Mouse (Mus musculus): ENCODE data around the gene Hck. TPM values are rescaled to one million over a fixed set of nuclear protein-coding genes. Genes with fewer than 3 reads are reported as not detected.
A peak's percentile ranks its signal among the peaks of the same experiment; 100 is the strongest.

Gene Hck
- polyA plus RNA-seq, 2 experiments from 2014 or later, result 0.61 to 0.67 TPM

- no peak for ATAC-seq
Measured at GRCm38 (mm10) chr2:153107046-153107766, 1.1 kb upstream of the Hck start.

- no peak for ATAC-seq
Measured at GRCm38 (mm10) chr2:153107802-153108201, 466 bp upstream of the Hck start.

GRCm38 (mm10) chr2:153109596-153109995, 1.3 kb downstream of the Hck start:
- ATAC-seq, result no peak

GRCm38 (mm10) chr2:153111298-153111697, 3.0 kb downstream of the Hck start:
- no peak for ATAC-seq

- no peak for ATAC-seq
Measured at GRCm38 (mm10) chr2:153115679-153116081, 7.4 kb downstream of the Hck start.

- no peak for ATAC-seq
Measured at GRCm38 (mm10) chr2:153117051-153117486, 8.8 kb downstream of the Hck start.

- no peak for ATAC-seq
Measured at GRCm38 (mm10) chr2:153119488-153119887, 11.2 kb downstream of the Hck start.

- no peak for ATAC-seq
Measured at GRCm38 (mm10) chr2:153120126-153120525, 11.9 kb downstream of the Hck start.

- ATAC-seq, result no peak
Measured at GRCm38 (mm10) chr2:153121821-153122615, 13.8 kb downstream of the Hck start.

- ATAC-seq, result no peak
Measured at GRCm38 (mm10) chr2:153122701-153123100, 14.4 kb downstream of the Hck start.

GRCm38 (mm10) chr2:153125875-153126274, 17.6 kb downstream of the Hck start:
- no peak for ATAC-seq

- ATAC-seq, result no peak
Measured at GRCm38 (mm10) chr2:153131019-153131418, 22.8 kb downstream of the Hck start.

- ATAC-seq, result no peak
Measured at GRCm38 (mm10) chr2:153134237-153134636, 26.0 kb downstream of the Hck start.

- ATAC-seq, result no peak
Measured at GRCm38 (mm10) chr2:153136211-153136610, 27.9 kb downstream of the Hck start.

GRCm38 (mm10) chr2:153139158-153139557, 30.9 kb downstream of the Hck start:
- ATAC-seq, result no peak

- no peak for ATAC-seq
Measured at GRCm38 (mm10) chr2:153139996-153140613, 31.8 kb downstream of the Hck start.

- ATAC-seq, result peak; percentile 65
Measured at GRCm38 (mm10) chr2:153142620-153143199, 34.4 kb downstream of the Hck start.

GRCm38 (mm10) chr2:153145346-153145745, 37.1 kb downstream of the Hck start:
- ATAC-seq, result no peak

- no peak for ATAC-seq
Measured at GRCm38 (mm10) chr2:153147236-153147635, 39.0 kb downstream of the Hck start.

GRCm38 (mm10) chr2:153147715-153148114, 39.4 kb downstream of the Hck start:
- ATAC-seq, result peak; percentile 83

GRCm38 (mm10) chr2:153149742-153150141, 41.5 kb downstream of the Hck start:
- no peak for ATAC-seq

- ATAC-seq, result no peak
Measured at GRCm38 (mm10) chr2:153151026-153151425, 42.8 kb downstream of the Hck start.

Measured in CD4-positive, CD25-positive, alpha-beta regulatory T cell, adult 4 months (primary cell).